Mouse (Mus musculus) gastrocnemius, postnatal 10 days (tissue): ENCODE data around the gene Jun. TPM values are rescaled to one million over a fixed set of nuclear protein-coding genes. Genes with fewer than 3 reads are reported as not detected.

Experiments
- DNase-seq: peaks from one replicate; pipeline ENCODE4 v3.0.0; 2021; ENCODE audit warnings: mixed read lengths
- total RNA-seq, 2 experiments: library from RNA; stranded (reverse); gene quantifications; 2 replicates each; pipeline ENCODE4 v1.2.3; 2021

Gene Jun
- total RNA-seq, 2 experiments from 2014 or later = 31.5 to 100 TPM

GRCm38 (mm10) chr4:95025847-95026600, 26.0 kb downstream of the Jun start:
- DNase-seq = no peak

GRCm38 (mm10) chr4:95023350-95023953, 28.6 kb downstream of the Jun start:
- no peak for DNase-seq

GRCm38 (mm10) chr4:95021649-95022637, 30.1 kb downstream of the Jun start:
- DNase-seq = no peak

- no peak for DNase-seq
Observed at GRCm38 (mm10) chr4:95020201-95020600, 31.8 kb downstream of the Jun start.

GRCm38 (mm10) chr4:95018221-95018620, 33.8 kb downstream of the Jun start:
- no peak for DNase-seq

GRCm38 (mm10) chr4:95012706-95013105, 39.3 kb downstream of the Jun start:
- no peak for DNase-seq

GRCm38 (mm10) chr4:95012256-95012655, 39.8 kb downstream of the Jun start:
- no peak for DNase-seq

- DNase-seq = peak; percentile 77
Observed at GRCm38 (mm10) chr4:95008175-95009057, 43.6 kb downstream of the Jun start.

GRCm38 (mm10) chr4:95007759-95008158, 44.3 kb downstream of the Jun start:
- no peak for DNase-seq

GRCm38 (mm10) chr4:95005251-95005830, 46.7 kb downstream of the Jun start:
- DNase-seq = no peak

GRCm38 (mm10) chr4:95001043-95001775, 50.8 kb downstream of the Jun start:
- no peak for DNase-seq

GRCm38 (mm10) chr4:95000147-95000546, 51.9 kb downstream of the Jun start:
- DNase-seq = no peak

- no peak for DNase-seq
Observed at GRCm38 (mm10) chr4:94999249-94999648, 52.8 kb downstream of the Jun start.

Other genes with a start within 250 kb of the Jun start
- under 1 TPM; 0.40 to 0.75 TPM for gene Eqtn, start 123.4 kb downstream of the Jun start, total RNA-seq
- gene Mysm1, start 73.1 kb downstream of the Jun start, total RNA-seq = 10 to 100 TPM; 11.8 to 14.2 TPM